Comparison of ENCODE assay signal across 20 mouse cellular contexts in the genomic region with DNA sequence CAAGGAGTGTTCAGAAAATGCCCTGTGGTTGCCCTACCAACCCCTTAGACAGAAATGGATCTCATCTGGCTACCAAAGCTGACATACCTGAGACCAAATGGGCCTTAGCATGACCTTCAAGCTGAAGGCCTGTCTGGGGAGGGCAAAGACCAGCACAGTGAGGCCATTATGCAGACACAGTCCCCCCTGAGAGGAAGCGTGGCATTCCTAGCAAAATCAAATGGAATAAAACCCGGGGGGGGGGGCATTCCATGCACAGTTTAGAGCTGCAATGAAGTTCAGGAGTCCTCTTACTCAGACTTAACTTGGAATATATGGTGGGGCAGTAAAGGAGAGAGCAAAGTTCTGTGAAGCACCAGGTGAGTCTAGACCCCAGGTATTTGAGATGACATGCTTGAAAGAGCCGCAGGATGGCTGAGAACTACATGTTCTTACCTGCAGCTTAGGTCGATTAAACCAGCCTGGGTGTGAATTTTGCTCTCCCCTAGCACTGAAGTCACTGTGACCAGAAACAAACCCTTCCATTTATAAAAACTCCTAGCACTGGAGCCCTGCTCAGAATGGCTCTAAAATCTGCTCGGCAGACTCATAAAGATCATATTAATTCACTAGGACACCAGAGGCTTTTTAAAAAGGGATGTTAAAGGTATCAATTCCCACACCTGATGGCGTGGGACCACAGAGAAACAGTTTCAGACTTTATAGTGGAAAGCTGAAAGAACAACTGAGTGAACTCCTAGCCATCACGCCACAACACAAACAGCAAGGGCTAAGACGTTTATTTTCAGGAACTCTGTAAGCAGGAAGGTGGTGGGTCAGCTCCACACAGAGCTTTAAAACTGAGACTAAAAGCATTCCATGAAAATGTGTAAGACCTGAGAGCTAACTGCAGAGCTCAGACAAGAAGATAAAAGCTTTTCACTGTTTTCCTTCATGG.
DNase-seq lines count a peak whose midpoint lies in the region; ATAC-seq lines count a peak whose summit lies in the region.
"Had no signal": no experiment of that assay in that cellular context is flagged by ENCODE, and none has a peak within 500 bp of the region (broad histone marks: within the 10 kb centered on the region; RNA-seq: fewer than 3 reads in every experiment).

No protein-coding gene starts in this region.

- peak; percentile 31 for DNase-seq in kidney, adult 11 months
- peak; percentile 48 for DNase-seq in Muller cell, postnatal 12 days (ENCODE audit: inconsistent ontology term)
- DNase-seq in urinary bladder, postnatal 4 days (ENCODE audit: low spot score in 2 of 2) = no peak
- DNase-seq: adrenal gland, adult 2 months; cerebellum, adult 8-10 months; gastrocnemius, postnatal 14 days; heart, postnatal 10 days; liver; lung, postnatal 10 days; right cerebral cortex, postnatal 25 days; thymus, adult 18-20 months; thymus, postnatal 4 days had no signal

- H3K4me2 ChIP-seq in kidney, embryonic 14.5 days (replicated peaks; ENCODE audit: low read depth, low read length) = no peak overlapping the region
- H3K4me2 ChIP-seq in embryonic facial prominence, embryonic 13.5 days = no peak overlapping the region
- H3K4me2 ChIP-seq in limb, embryonic 13.5 days (replicated peaks) = peak overlapping the region; percentile 46
- H3K4me2 ChIP-seq: forebrain, embryonic 13.5 days; hindbrain, embryonic 13.5 days had no signal

- H3K4me3 ChIP-seq in kidney, embryonic 14.5 days (ENCODE audit: low read length) = no peak overlapping the region
- H3K4me3 ChIP-seq in embryonic facial prominence, embryonic 13.5 days = no peak overlapping the region
- no peak overlapping the region for H3K4me3 ChIP-seq in limb, embryonic 13.5 days
- H3K4me3 ChIP-seq: forebrain, embryonic 13.5 days; hindbrain, embryonic 13.5 days had no signal

- H3K9ac ChIP-seq in kidney, embryonic 14.5 days (ENCODE audit: low read depth, low read length) = no peak overlapping the region
- no peak overlapping the region for H3K9ac ChIP-seq in embryonic facial prominence, embryonic 13.5 days
- H3K9ac ChIP-seq in limb, embryonic 13.5 days = 0 out of 2 replicates have a peak overlapping the region, but pooled peaks have one; percentile 39
- H3K9ac ChIP-seq: forebrain, embryonic 13.5 days; hindbrain, embryonic 13.5 days had no signal

- H3K4me1 ChIP-seq in kidney, embryonic 14.5 days (ENCODE audit: control insufficient read depth, insufficient read depth, low read length) = 0 out of 2 replicates have a peak, but pooled peaks cover 2% of the 10 kb centered on the region
- peaks cover 36% of the 10 kb centered on the region for H3K4me1 ChIP-seq in embryonic facial prominence, embryonic 13.5 days
- peaks cover 54% of the 10 kb centered on the region for H3K4me1 ChIP-seq in limb, embryonic 13.5 days
- H3K4me1 ChIP-seq: forebrain, embryonic 13.5 days; hindbrain, embryonic 13.5 days had no signal

- no peaks in the 10 kb centered on the region for H3K36me3 ChIP-seq in kidney, embryonic 14.5 days (ENCODE audit: control insufficient read depth, insufficient read depth, low read length)
- H3K36me3 ChIP-seq in embryonic facial prominence, embryonic 13.5 days = no peaks in the 10 kb centered on the region
- no peaks in the 10 kb centered on the region for H3K36me3 ChIP-seq in limb, embryonic 13.5 days
- H3K36me3 ChIP-seq: hindbrain, embryonic 13.5 days had no signal

- H3K9me3 ChIP-seq in kidney, embryonic 14.5 days (ENCODE audit: control insufficient read depth, low read length) = no peaks in the 10 kb centered on the region
- no peaks in the 10 kb centered on the region for H3K9me3 ChIP-seq in embryonic facial prominence, embryonic 13.5 days
- H3K9me3 ChIP-seq in limb, embryonic 13.5 days = no peaks in the 10 kb centered on the region
- H3K9me3 ChIP-seq: forebrain, embryonic 13.5 days; hindbrain, embryonic 13.5 days had no signal

- WGBS in kidney, embryonic 14.5 days = 56% methylated on average over 8 of the region's 8 CpGs
- 64% methylated on average over 8 of the region's 8 CpGs for WGBS in embryonic facial prominence, embryonic 13.5 days
- WGBS in limb, embryonic 13.5 days = 31% methylated on average over 8 of the region's 8 CpGs

- H3K27ac ChIP-seq in kidney, embryonic 14.5 days (ENCODE audit: low read depth, low read length) = no peak overlapping the region
- peak overlapping the region; percentile 78 for H3K27ac ChIP-seq in embryonic facial prominence, embryonic 13.5 days
- peak overlapping the region; percentile 94 for H3K27ac ChIP-seq in limb, embryonic 13.5 days
- H3K27ac ChIP-seq: forebrain, embryonic 13.5 days; hindbrain, embryonic 13.5 days had no signal

- ATAC-seq in kidney, embryonic 14.5 days (ENCODE audit: low FRiP score, low TSS enrichment) = no peak
- ATAC-seq in embryonic facial prominence, embryonic 13.5 days (ENCODE audit: insufficient number of reproducible peaks, insufficient read depth, low FRiP score, low TSS enrichment, low read depth) = 0 out of 2 replicates have a peak, but pooled peaks have one; percentile 26
- peak; percentile 87 for ATAC-seq in limb, embryonic 13.5 days (ENCODE audit: low FRiP score, low read depth)
- ATAC-seq in erythroid progenitor cell, adult 5-6 weeks (replicated peaks; ENCODE audit: low FRiP score, poor library complexity, severe bottlenecking) = no peak
- ATAC-seq: forebrain, embryonic 13.5 days; inflammation-experienced regulatory T-cells, adult 6 months; midbrain, embryonic 16.5 days had no signal

- H3K27me3 ChIP-seq in kidney, embryonic 14.5 days (ENCODE audit: control insufficient read depth, insufficient read depth, low read length) = no peaks in the 10 kb centered on the region
- no peaks in the 10 kb centered on the region for H3K27me3 ChIP-seq in embryonic facial prominence, embryonic 13.5 days
- no peaks in the 10 kb centered on the region for H3K27me3 ChIP-seq in limb, embryonic 13.5 days
- H3K27me3 ChIP-seq: forebrain, embryonic 13.5 days; hindbrain, embryonic 13.5 days had no signal

Comparison
In these comparisons a context has a peak if more than half of its experiments do, and no peak if none do; other contexts are left out.
1. DNase-seq: peak in kidney, adult 11 months (single experiment) and Muller cell, postnatal 12 days (single experiment); none in urinary bladder, postnatal 4 days (0 of 2).
2. ATAC-seq: peak in embryonic facial prominence, embryonic 13.5 days (single experiment) and limb, embryonic 13.5 days (single experiment); none in kidney, embryonic 14.5 days (single experiment) and erythroid progenitor cell, adult 5-6 weeks (single experiment).